Mouse (Mus musculus) bone marrow, adult 2 months (tissue): ENCODE data around the gene Gm29797. TPM values are rescaled to one million over a fixed set of nuclear protein-coding genes. Genes with fewer than 3 reads are reported as not detected.
A peak's percentile ranks its signal among the peaks of the same experiment; 100 is the strongest.

Source experiments
- H3K27ac ChIP-seq: fragments of 200-500 bp; 2 replicates; pipeline ENCODE4 v1.5.1; 2012; ENCODE audit warnings: low read depth, mild to moderate bottlenecking, control low read depth, inconsistent platforms, low read length; ENCODE audit not compliant: control insufficient read depth, poor library complexity, insufficient read depth
- H3K4me1 ChIP-seq: fragments of 200-500 bp; 2 replicates; pipeline ENCODE4 v1.6.1; 2011; ENCODE audit warnings: low read length; ENCODE audit not compliant: control insufficient read depth, insufficient read depth
- H3K4me3 ChIP-seq: fragments of 200-500 bp; replicated peaks from 2 replicates; pipeline ENCODE3; 2011; ENCODE audit warnings: mild to moderate bottlenecking, low read depth, low read length, control low read depth; ENCODE audit not compliant: control insufficient read depth
- CTCF ChIP-seq: fragments of 200-500 bp; IDR thresholded peaks from 2 replicates; pipeline ENCODE4 v1.5.1; 2011; ENCODE audit warnings: low read length, control low read depth; ENCODE audit not compliant: control insufficient read depth, insufficient read depth
- POLR2A ChIP-seq: fragments of 200-500 bp; IDR thresholded peaks from 2 replicates; pipeline ENCODE4 v1.6.1; 2011; ENCODE audit warnings: low read depth, mild to moderate bottlenecking, control low read depth, low read length, borderline replicate concordance; ENCODE audit not compliant: control insufficient read depth
- WGBS: fragments of 180-500 bp; shearing (Covaris S2); methylation state at CpG from one replicate; pipeline ENCODE4 v1.1.7; 2018; 5-methylcytosine and 5-hydroxymethylcytosine counted together
- polyA plus RNA-seq: library from polyadenylated mRNA; stranded (reverse); fragments of >200 nt; gene quantifications from 2 replicates; pipeline ENCODE4 v1.2.4, GENCODE M21; 2011; ENCODE audit warnings: low replicate concordance; ENCODE audit not compliant: missing spikeins, insufficient read depth, insufficient read length

The Gm29797 gene
- not detected in 2 replicates for polyA plus RNA-seq

GRCm38 (mm10) chr2:181656734-181657133 is at the start of gene Gm29797:
Gene Gm29797 (plus strand): TSS chr2:181657034.
- H3K4me1 ChIP-seq, result peaks cover 3% of the 10 kb centered on the region; the same call in 1 of the 2 replicates
- TF ChIP-seq CTCF (no peak), POLR2A (no peak)
- H3K4me3 ChIP-seq, result no peak within 1 kb of the TSS
- WGBS, result 78% methylated on average over 3 of the region's 3 CpGs
- H3K27ac ChIP-seq, result no peak within 1 kb of the TSS

GRCm38 (mm10) chr2:181618761-181619495 is 37.9 kb upstream of the Gm29797 start:
- WGBS, result 80% methylated on average over 5 of the region's 5 CpGs
- H3K27ac ChIP-seq, result no peak overlapping the region
- no peak overlapping the region for H3K4me3 ChIP-seq
- H3K4me1 ChIP-seq, result no peaks in the 10 kb centered on the region
- TF ChIP-seq CTCF (no peak), POLR2A (no peak)

- Histone ChIP-seq H3K4me3 (no peak overlapping the region), H3K27ac (no peak overlapping the region), H3K4me1 (no peaks in the 10 kb centered on the region)
- TF ChIP-seq POLR2A (no peak), CTCF (no peak)
Observed at GRCm38 (mm10) chr2:181623401-181623800, 33.4 kb upstream of the Gm29797 start.

GRCm38 (mm10) chr2:181628471-181628870 is 28.4 kb upstream of the Gm29797 start:
- Histone ChIP-seq H3K27ac (no peak overlapping the region), H3K4me3 (no peak overlapping the region), H3K4me1 (no peaks in the 10 kb centered on the region)
- TF ChIP-seq CTCF (no peak), POLR2A (no peak)

- WGBS, result 88% methylated on average over 6 of the region's 6 CpGs
- Histone ChIP-seq H3K4me3 (no peak overlapping the region), H3K27ac (no peak overlapping the region), H3K4me1 (no peaks in the 10 kb centered on the region; the same call in 1 of the 2 replicates)
- no peak for TF ChIP-seq POLR2A
- TF ChIP-seq CTCF, result no peak
Observed at GRCm38 (mm10) chr2:181632624-181633023, 24.2 kb upstream of the Gm29797 start.

GRCm38 (mm10) chr2:181635865-181636264 is 21.0 kb upstream of the Gm29797 start:
- no peaks in the 10 kb centered on the region; the same call in none of the 2 replicates for H3K4me1 ChIP-seq
- H3K4me3 ChIP-seq, result no peak overlapping the region
- no peak overlapping the region for H3K27ac ChIP-seq
- 82% methylated on average over 3 of the region's 3 CpGs for whole genome bisulfite sequencing
- TF ChIP-seq CTCF, result no peak
- TF ChIP-seq POLR2A, result no peak

- H3K4me1 ChIP-seq, result no peaks in the 10 kb centered on the region; the same call in 1 of the 2 replicates
- no peak overlapping the region for H3K4me3 ChIP-seq
- H3K27ac ChIP-seq, result no peak overlapping the region
- TF ChIP-seq CTCF, result peak; percentile 66
- TF ChIP-seq POLR2A, result no peak
- WGBS, result 90% methylated on average over 2 of the region's 2 CpGs
Observed at GRCm38 (mm10) chr2:181644361-181644760, 12.5 kb upstream of the Gm29797 start.

- TF ChIP-seq CTCF (no peak), POLR2A (no peak)
- no peak overlapping the region for H3K27ac ChIP-seq
- H3K4me3 ChIP-seq, result no peak overlapping the region
- 98% methylated on average over 3 of the region's 3 CpGs for WGBS
- no peaks in the 10 kb centered on the region for H3K4me1 ChIP-seq
Observed at GRCm38 (mm10) chr2:181645666-181646065, 11.2 kb upstream of the Gm29797 start.
